8 mouse cellular contexts compared by ENCODE assay signal in the genomic region with DNA sequence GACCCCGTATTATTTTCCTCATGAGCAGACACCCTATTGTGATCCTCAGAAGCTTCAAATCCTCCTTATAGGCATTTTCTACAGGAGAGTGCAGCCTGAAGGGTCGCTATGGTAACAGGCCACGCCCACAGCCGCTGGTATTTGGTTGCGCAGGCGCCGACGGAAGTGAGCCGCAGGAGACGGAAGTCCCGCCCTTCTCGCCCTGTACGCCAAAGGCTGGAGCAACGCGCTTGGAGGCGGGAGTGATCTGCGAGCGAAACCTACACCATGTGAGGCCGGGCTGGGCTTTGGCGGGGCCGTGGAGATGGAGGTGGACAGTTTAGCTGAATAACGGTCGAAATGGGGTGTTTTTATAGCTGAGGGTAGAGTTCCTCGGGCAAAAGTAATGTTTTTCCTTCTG. TPM values are rescaled to one million over a fixed set of nuclear protein-coding genes. Genes with fewer than 3 reads are reported as not detected.
DNase-seq lines count a peak whose midpoint lies in the region; ATAC-seq lines count a peak whose summit lies in the region.

Gene Snrpd2 (plus strand): TSS at position 97 of the 400 bp plus-strand sequence.

- H3K4me1 ChIP-seq in brown adipose tissue, adult 24 weeks (ENCODE audit: control insufficient read depth, insufficient read depth, insufficient read length, low read length), result peaks cover 6% of the 10 kb centered on the region; the same call in 1 of the 2 replicates
- peaks cover 27% of the 10 kb centered on the region for H3K4me1 ChIP-seq in heart, embryonic 13.5 days
- peaks cover 29% of the 10 kb centered on the region for H3K4me1 ChIP-seq in liver, embryonic 13.5 days (replicated peaks)
- H3K4me1 ChIP-seq in stomach, embryonic 16.5 days (ENCODE audit: control insufficient read depth, insufficient read depth, low read length), result peaks cover 17% of the 10 kb centered on the region

- DNase-seq in CD4-positive, CD25-positive, alpha-beta regulatory T cell, adult 2 months (ENCODE audit: low read depth, low spot score), result peak; percentile 99
- peak; percentile 47 for DNase-seq in fat pad, adult 2 months (ENCODE audit: extremely low read depth, low read depth, low spot score)
- peak; percentile 98 for DNase-seq in kidney, postnatal 14 days
- peak; percentile 92 for DNase-seq in liver, embryonic 13.5 days
- peak; percentile 100 for DNase-seq in neural tube, embryonic 10.5 days (ENCODE audit: extremely low spot score, low spot score)

- peak; percentile 82 for ATAC-seq in heart, embryonic 13.5 days (ENCODE audit: extremely low read depth, insufficient number of reproducible peaks, low FRiP score, low TSS enrichment)
- peak; percentile 84 for ATAC-seq in liver, embryonic 13.5 days (ENCODE audit: low read depth)
- peak; percentile 93 for ATAC-seq in stomach, embryonic 16.5 days (ENCODE audit: insufficient read depth, low FRiP score)

- H3K27ac ChIP-seq in brown adipose tissue, adult 24 weeks (replicated peaks; ENCODE audit: low read depth, low read length), result peak within 1 kb of the TSS; percentile 48
- peak within 1 kb of the TSS; percentile 79 for H3K27ac ChIP-seq in heart, embryonic 13.5 days (replicated peaks)
- peak within 1 kb of the TSS; percentile 82 for H3K27ac ChIP-seq in liver, embryonic 13.5 days
- peak within 1 kb of the TSS; percentile 88 for H3K27ac ChIP-seq in stomach, embryonic 16.5 days (ENCODE audit: low read length)

- no peaks in the 10 kb centered on the region for H3K27me3 ChIP-seq in heart, embryonic 13.5 days (replicated peaks)
- H3K27me3 ChIP-seq in liver, embryonic 13.5 days, result no peaks in the 10 kb centered on the region
- no peaks in the 10 kb centered on the region for H3K27me3 ChIP-seq in stomach, embryonic 16.5 days (ENCODE audit: control insufficient read depth, insufficient read depth, low read length)

- WGBS in heart, embryonic 13.5 days, result under 1% methylated on average over 24 of the region's 24 CpGs
- WGBS in liver, embryonic 13.5 days (ENCODE audit: insufficient replicate concordance), result 0% methylated on average over 24 of the region's 24 CpGs
- WGBS in stomach, embryonic 16.5 days, result 0% methylated on average over 24 of the region's 24 CpGs

- H3K36me3 ChIP-seq in heart, embryonic 13.5 days, result peaks cover 44% of the 10 kb centered on the region
- peaks cover 33% of the 10 kb centered on the region for H3K36me3 ChIP-seq in liver, embryonic 13.5 days
- no peaks in the 10 kb centered on the region for H3K36me3 ChIP-seq in stomach, embryonic 16.5 days (ENCODE audit: control insufficient read depth, insufficient read depth, low read length)

- peak within 1 kb of the TSS; percentile 92 for H3K9ac ChIP-seq in heart, embryonic 13.5 days
- H3K9ac ChIP-seq in liver, embryonic 13.5 days, result peak within 1 kb of the TSS; percentile 85
- H3K9ac ChIP-seq in stomach, embryonic 16.5 days (ENCODE audit: low read length), result peak within 1 kb of the TSS; percentile 76

- H3K4me2 ChIP-seq in heart, embryonic 13.5 days, result peak within 1 kb of the TSS; percentile 85
- peak within 1 kb of the TSS; percentile 96 for H3K4me2 ChIP-seq in liver, embryonic 13.5 days
- H3K4me2 ChIP-seq in stomach, embryonic 16.5 days (ENCODE audit: low read depth, low read length), result peak within 1 kb of the TSS; percentile 96

- H3K9me3 ChIP-seq in heart, embryonic 13.5 days, result no peaks in the 10 kb centered on the region
- no peaks in the 10 kb centered on the region for H3K9me3 ChIP-seq in liver, embryonic 13.5 days (replicated peaks)
- no peaks in the 10 kb centered on the region for H3K9me3 ChIP-seq in stomach, embryonic 16.5 days (replicated peaks; ENCODE audit: control insufficient read depth, low read length)

- peak within 1 kb of the TSS; percentile 70 for H3K4me3 ChIP-seq in brown adipose tissue, adult 24 weeks (ENCODE audit: insufficient read depth, low read depth, low read length)
- H3K4me3 ChIP-seq in heart, embryonic 13.5 days, result peak within 1 kb of the TSS; percentile 82
- peak within 1 kb of the TSS; percentile 77 for H3K4me3 ChIP-seq in liver, embryonic 13.5 days (replicated peaks)
- H3K4me3 ChIP-seq in stomach, embryonic 16.5 days (replicated peaks; ENCODE audit: low read length), result peak within 1 kb of the TSS; percentile 69

RNA-seq across cellular contexts. Expression of gene Snrpd2, which starts in this region (rescaled TPM):
- 30.3 and 42.2 TPM in 2 replicates for polyA plus RNA-seq in brown adipose tissue, adult 24 weeks (2012; ENCODE audit: insufficient read depth, insufficient read length, missing spikeins)
- 107 and 113 TPM in 2 replicates for polyA plus RNA-seq in heart, embryonic 13.5 days (2015; fragmentation: Nextera tagmentation; extraction: Ambion mirVana)
- 85.9 and 89.4 TPM in 2 replicates for polyA plus RNA-seq in liver, embryonic 13.5 days (2015; fragmentation: Nextera tagmentation; extraction: Ambion mirVana)
- 123 and 136 TPM in 2 replicates for polyA plus RNA-seq in stomach, embryonic 16.5 days (2015; fragmentation: Nextera tagmentation; extraction: Ambion mirVana)

Comparison
In these comparisons a context has a peak if more than half of its experiments do, and no peak if none do; other contexts are left out.
1. Peak in every context shown above with its lines: DNase-seq, ATAC-seq, H3K4me3 ChIP-seq and H3K27ac ChIP-seq.
2. DNase-seq: peak in every context shown above with its lines; median percentile 100 in neural tube, embryonic 10.5 days; 99 in CD4-positive, CD25-positive, alpha-beta regulatory T cell, adult 2 months; 98 in kidney, postnatal 14 days; 92 in liver, embryonic 13.5 days; 47 in fat pad, adult 2 months.